Mouse (Mus musculus) lung, embryonic 15.5 days (tissue): ENCODE results near the gene Wdr25. TPM values are rescaled to one million over a fixed set of nuclear protein-coding genes. Genes with fewer than 3 reads are reported as not detected.

ENCODE experiments used
- ATAC-seq: fragments of 200-750 bp; cut with Nextera tagmentation; 2 replicates; pipeline ENCODE4 v1.8.0; 2017; ENCODE audit warnings: moderate number of reproducible peaks, borderline replicate concordance; ENCODE audit not compliant: low FRiP score, low TSS enrichment; ENCODE audit errors: extremely low read depth
- H3K27ac ChIP-seq: fragments of 300-500 bp; sonication (generic); 2 replicates; pipeline ENCODE4 v1.5.1; 2015; ENCODE audit warnings: moderate library complexity, mild to moderate bottlenecking, inconsistent platforms
- H3K27me3 ChIP-seq: fragments of 300-500 bp; sonication (generic); 2 replicates; pipeline ENCODE4 v1.6.1; 2015; ENCODE audit warnings: inconsistent platforms
- H3K36me3 ChIP-seq: fragments of 300-500 bp; sonication (generic); 2 replicates; pipeline ENCODE4 v1.6.1; 2015; ENCODE audit warnings: inconsistent platforms
- H3K4me1 ChIP-seq: fragments of 300-500 bp; sonication (generic); 2 replicates; pipeline ENCODE4 v1.6.1; 2015; ENCODE audit warnings: inconsistent platforms
- H3K4me2 ChIP-seq: fragments of 300-500 bp; sonication (generic); 2 replicates; pipeline ENCODE4 v1.6.1; 2015; ENCODE audit warnings: inconsistent platforms, mild to moderate bottlenecking, moderate library complexity
- H3K4me3 ChIP-seq: fragments of 300-500 bp; sonication (generic); 2 replicates; pipeline ENCODE4 v1.5.1; 2015; ENCODE audit warnings: mild to moderate bottlenecking, inconsistent platforms
- H3K9ac ChIP-seq: fragments of 300-500 bp; sonication (generic); 2 replicates; pipeline ENCODE4 v1.6.1; 2015; ENCODE audit warnings: inconsistent platforms
- H3K9me3 ChIP-seq: fragments of 300-500 bp; sonication (generic); 2 replicates; pipeline ENCODE4 v1.6.1; 2016; ENCODE audit warnings: inconsistent platforms
- WGBS: fragments of 180-500 bp; shearing (Covaris S2); methylation state at CpG from one replicate; pipeline ENCODE4 v1.1.7; 2015; 5-methylcytosine and 5-hydroxymethylcytosine counted together
- polyA plus RNA-seq: library from polyadenylated mRNA; unstranded; fragments of >200 nt; fragmentation: Nextera tagmentation; extraction: Ambion mirVana; gene quantifications from 2 replicates; pipeline ENCODE4 v1.2.1, GENCODE M21; 2015

Wdr25 gene
- polyA plus RNA-seq, 1 experiment from 2014 or later = 9.8 TPM

DNA sequence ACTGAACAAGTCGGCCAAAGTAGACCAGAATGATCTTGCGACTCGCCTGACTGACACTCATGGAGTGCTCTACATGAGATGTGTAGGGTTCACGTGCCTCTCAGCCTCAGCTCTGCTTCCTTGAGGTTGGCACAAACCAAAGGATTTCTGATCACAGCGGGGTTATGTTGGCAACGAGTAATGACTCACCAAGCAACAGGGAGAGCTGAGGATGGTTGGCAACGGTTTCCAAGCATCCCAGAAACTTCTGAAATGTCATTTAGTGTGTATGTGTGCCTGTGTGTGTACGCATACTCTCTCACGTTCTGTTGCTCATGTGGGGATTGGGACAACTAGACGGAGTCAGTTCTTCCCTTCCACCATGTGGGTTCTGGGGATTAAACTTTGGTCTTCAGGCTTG lies 74.6 kb downstream of the Wdr25 start:
- Histone ChIP-seq H3K27me3 (no peaks in the 10 kb centered on the region), H3K27ac (no peak overlapping the region), H3K9me3 (no peaks in the 10 kb centered on the region), H3K4me3 (no peak overlapping the region), H3K36me3 (no peaks in the 10 kb centered on the region), H3K4me2 (no peak overlapping the region), H3K9ac (no peak overlapping the region), H3K4me1 (no peaks in the 10 kb centered on the region)
- ATAC-seq = no peak
- 78% methylated on average over 10 of the region's 10 CpGs for WGBS

DNA sequence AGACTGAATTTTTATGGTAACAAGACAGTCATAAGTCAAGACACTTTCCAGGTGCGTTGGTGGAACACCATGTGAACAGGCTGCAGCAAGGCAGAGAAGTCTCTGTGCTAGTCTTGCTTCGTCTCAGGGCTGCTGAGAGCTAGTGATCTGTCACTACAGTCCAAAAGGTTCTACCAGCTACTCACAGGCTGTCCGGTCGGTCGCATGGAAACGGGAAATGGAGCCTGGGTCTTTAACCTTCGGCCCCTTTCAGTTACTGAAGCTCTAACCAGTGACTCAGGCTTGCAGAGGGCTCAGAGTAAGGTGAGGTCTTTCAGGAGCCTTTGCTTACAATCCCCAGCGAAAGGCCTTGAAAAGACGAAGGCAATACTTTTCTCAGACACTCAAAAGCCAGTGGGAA lies 78.0 kb downstream of the Wdr25 start:
- Histone ChIP-seq H3K4me1 (no peaks in the 10 kb centered on the region), H3K9ac (no peak overlapping the region), H3K4me2 (no peak overlapping the region), H3K4me3 (no peak overlapping the region), H3K27me3 (no peaks in the 10 kb centered on the region), H3K27ac (no peak overlapping the region), H3K9me3 (no peaks in the 10 kb centered on the region), H3K36me3 (no peaks in the 10 kb centered on the region)
- no peak for ATAC-seq
- WGBS = 78% methylated on average over 9 of the region's 9 CpGs

DNA sequence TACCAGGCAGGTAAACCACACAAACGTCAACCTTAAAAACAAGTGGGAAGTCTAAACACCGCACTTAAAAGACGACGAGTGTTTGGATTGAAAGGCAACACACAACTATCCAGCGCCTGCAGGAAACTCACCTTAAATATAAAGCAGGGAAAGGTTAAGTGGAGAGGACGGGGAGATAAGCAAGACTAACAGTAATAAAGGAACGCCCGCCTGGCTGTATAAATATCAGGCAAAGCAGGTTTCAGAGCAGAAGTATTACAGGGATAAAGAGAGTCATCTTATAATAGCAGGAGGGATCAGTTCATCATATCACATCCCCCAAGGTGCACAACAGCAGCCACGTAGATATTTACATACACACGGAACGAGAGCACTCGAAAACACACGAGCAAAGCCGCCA lies 78.8 kb downstream of the Wdr25 start:
- WGBS = 52% methylated on average over 14 of the region's 14 CpGs
- no peak for ATAC-seq
- Histone ChIP-seq H3K9ac (no peak overlapping the region), H3K36me3 (no peaks in the 10 kb centered on the region), H3K4me2 (no peak overlapping the region), H3K4me3 (no peak overlapping the region), H3K27ac (no peak overlapping the region), H3K4me1 (no peaks in the 10 kb centered on the region), H3K27me3 (no peaks in the 10 kb centered on the region), H3K9me3 (no peaks in the 10 kb centered on the region)

DNA sequence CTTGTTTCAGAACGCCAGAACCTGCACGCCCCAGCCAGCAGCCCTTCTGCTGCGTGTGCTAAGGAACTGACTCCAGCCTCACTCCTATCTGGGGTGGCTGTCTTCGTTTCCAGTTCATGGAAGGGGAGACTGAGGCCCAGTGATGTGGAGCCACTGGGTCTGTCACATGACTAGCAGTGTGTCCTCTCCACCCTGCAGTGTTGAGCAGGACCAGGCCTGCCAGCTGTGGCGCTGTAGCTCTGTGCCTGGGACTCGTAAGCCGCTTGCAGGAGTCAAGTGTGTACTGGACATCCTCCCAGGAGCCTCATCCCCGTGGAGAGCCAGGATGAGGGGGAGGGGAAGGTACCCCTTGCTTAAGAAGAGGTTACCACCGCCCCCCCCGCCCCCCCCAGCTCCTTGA lies 86.5 kb downstream of the Wdr25 start:
- no peaks in the 10 kb centered on the region for H3K4me1 ChIP-seq
- no peak for ATAC-seq

DNA sequence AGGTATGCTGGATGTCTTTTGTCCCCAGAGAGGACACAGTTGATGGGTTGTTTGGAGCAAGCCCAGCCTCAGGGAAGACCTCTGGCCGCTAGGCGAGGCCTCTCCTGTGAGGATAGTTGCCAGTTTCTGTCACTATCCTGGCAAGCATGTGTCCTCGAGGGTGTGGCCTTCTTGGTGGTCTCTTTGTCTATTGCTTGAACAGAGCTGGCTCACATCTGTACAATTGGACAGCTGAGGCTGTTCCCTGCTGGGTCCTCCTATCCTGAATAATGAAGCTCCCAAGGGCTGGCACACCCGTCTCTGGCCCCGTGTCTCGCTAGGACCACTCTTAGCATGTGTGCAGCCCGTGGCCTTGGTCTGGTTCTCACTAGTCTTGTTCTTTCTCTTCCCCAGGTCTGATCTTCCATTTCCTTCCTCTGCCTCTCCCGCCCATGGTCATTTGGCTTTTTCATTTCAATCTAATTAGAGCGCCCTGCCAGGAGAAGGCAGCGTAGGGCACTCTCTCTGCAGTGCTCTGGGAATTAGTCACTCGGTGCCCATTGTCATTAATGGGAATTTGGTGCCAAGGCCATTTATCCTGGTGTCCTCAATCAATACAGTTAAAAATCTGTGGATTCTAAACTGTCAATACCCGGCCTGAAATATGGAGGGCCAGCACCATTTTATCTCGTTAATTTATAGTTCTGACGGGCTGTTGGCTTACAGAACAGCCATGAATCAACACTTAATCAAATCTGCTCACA lies 88.7 kb downstream of the Wdr25 start:
- no peaks in the 10 kb centered on the region for H3K27me3 ChIP-seq
- H3K27ac ChIP-seq = no peak overlapping the region
- no peak for ATAC-seq
- WGBS = 80% methylated on average over 14 of the region's 14 CpGs
- no peak overlapping the region for H3K4me2 ChIP-seq
- no peaks in the 10 kb centered on the region for H3K9me3 ChIP-seq
- no peak overlapping the region for H3K4me3 ChIP-seq
- no peak overlapping the region for H3K9ac ChIP-seq
- no peaks in the 10 kb centered on the region for H3K4me1 ChIP-seq
- no peaks in the 10 kb centered on the region for H3K36me3 ChIP-seq

More for the DNA sequence above, 86.5 kb downstream of the Wdr25 start:
- H3K4me2 ChIP-seq = no peak overlapping the region
- no peaks in the 10 kb centered on the region for H3K27me3 ChIP-seq
- H3K4me3 ChIP-seq = no peak overlapping the region
- H3K36me3 ChIP-seq = no peaks in the 10 kb centered on the region
- WGBS = 34% methylated on average over 10 of the region's 10 CpGs
- no peaks in the 10 kb centered on the region for H3K9me3 ChIP-seq
- H3K9ac ChIP-seq = no peak overlapping the region
- no peak overlapping the region for H3K27ac ChIP-seq

DNA sequence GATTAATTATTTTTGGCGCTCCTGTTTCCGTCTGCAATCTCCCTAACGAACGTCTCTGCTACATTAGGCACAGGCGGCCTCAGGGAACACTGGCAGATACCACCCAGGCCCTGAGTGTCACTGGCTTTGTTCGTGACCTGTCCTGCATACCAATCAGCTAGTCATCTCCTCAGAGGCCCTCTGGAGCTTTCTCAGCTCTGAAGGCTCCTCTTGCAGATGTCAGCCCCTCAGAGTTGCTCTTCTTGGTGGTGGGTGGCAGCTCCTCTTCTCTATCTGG lies 89.2 kb downstream of the Wdr25 start:
- no peaks in the 10 kb centered on the region for H3K36me3 ChIP-seq
- H3K4me3 ChIP-seq = no peak overlapping the region
- WGBS = 70% methylated on average over 6 of the region's 6 CpGs
- H3K27me3 ChIP-seq = no peaks in the 10 kb centered on the region
- no peak overlapping the region for H3K27ac ChIP-seq
- H3K4me2 ChIP-seq = no peak overlapping the region
- ATAC-seq = no peak
- no peak overlapping the region for H3K9ac ChIP-seq
- no peaks in the 10 kb centered on the region for H3K4me1 ChIP-seq
- H3K9me3 ChIP-seq = no peaks in the 10 kb centered on the region

DNA sequence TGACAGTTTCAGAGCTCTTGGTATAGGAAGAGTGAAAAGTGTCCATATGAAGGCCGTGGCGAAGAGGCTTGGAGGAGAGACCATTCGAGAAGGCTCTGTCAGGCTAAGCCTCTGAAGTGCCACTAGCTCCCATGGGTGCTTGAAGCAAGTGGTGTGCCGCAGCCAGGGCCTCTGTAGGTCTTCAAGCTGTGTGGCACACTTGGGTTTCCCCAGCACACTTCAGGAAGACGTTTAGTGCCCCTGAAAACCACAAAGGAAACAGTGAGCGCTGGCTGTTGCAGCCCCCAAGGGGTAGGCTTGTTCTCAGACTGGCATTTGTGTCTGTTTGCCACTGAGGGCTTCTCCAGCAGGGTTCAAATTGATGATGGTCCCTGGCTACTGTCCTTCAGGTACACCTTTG lies 90.1 kb downstream of the Wdr25 start:
- no peak for ATAC-seq
- no peak overlapping the region for H3K4me2 ChIP-seq
- no peaks in the 10 kb centered on the region for H3K27me3 ChIP-seq
- no peak overlapping the region for H3K4me3 ChIP-seq
- no peaks in the 10 kb centered on the region for H3K36me3 ChIP-seq
- H3K9me3 ChIP-seq = no peaks in the 10 kb centered on the region
- no peak overlapping the region for H3K27ac ChIP-seq
- no peaks in the 10 kb centered on the region for H3K4me1 ChIP-seq
- H3K9ac ChIP-seq = no peak overlapping the region
- 74% methylated on average over 6 of the region's 6 CpGs for WGBS

DNA sequence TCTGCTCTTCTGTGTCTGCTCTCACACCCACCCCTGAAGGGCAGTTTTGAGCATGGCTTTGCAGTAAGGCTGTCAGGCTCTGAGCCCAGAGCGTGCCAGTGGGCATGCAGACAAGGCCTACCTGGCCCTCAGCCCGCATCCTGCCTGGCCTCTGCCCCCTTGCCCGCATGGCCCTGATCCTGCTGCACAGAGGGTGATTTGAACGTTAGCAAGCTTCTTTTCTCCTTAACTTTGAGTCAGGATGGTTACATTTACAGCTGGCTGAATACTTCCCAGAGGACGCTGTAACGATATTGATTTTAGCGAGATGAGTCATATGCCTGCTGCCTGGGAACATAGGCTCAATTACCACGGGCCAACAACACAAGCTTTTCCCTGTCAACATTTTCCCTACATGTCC lies 91.0 kb downstream of the Wdr25 start:
- WGBS = 73% methylated on average over 8 of the region's 8 CpGs
- Histone ChIP-seq H3K9me3 (no peaks in the 10 kb centered on the region), H3K36me3 (no peaks in the 10 kb centered on the region), H3K9ac (no peak overlapping the region), H3K4me2 (no peak overlapping the region), H3K4me1 (no peaks in the 10 kb centered on the region), H3K27ac (no peak overlapping the region), H3K27me3 (no peaks in the 10 kb centered on the region), H3K4me3 (no peak overlapping the region)
- ATAC-seq = no peak

DNA sequence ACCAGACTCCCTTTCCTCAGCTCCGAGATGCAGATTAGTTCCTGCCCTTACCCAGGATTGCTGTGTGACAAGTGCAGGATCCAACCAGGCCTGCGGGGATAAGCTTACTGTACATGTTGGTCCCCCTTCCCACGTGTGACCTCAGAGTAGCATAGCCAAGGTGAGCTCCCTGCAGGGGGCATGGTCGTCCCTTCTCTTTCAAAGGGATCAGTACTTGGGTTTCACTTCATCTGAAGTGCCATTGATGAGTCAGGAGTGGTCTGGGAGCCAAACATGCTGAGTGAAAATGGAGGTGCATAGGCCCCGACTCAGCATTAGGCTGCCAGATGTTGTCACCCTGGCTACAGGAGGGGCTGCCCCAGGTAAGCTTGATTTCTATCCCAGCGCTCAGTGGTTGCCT lies 91.6 kb downstream of the Wdr25 start:
- no peak overlapping the region for H3K9ac ChIP-seq
- 74% methylated on average over 6 of the region's 6 CpGs for WGBS
- H3K27ac ChIP-seq = no peak overlapping the region
- H3K4me2 ChIP-seq = no peak overlapping the region
- H3K36me3 ChIP-seq = no peaks in the 10 kb centered on the region
- H3K27me3 ChIP-seq = no peaks in the 10 kb centered on the region
- no peak overlapping the region for H3K4me3 ChIP-seq
- no peaks in the 10 kb centered on the region for H3K4me1 ChIP-seq
- no peaks in the 10 kb centered on the region for H3K9me3 ChIP-seq
- ATAC-seq = no peak

DNA sequence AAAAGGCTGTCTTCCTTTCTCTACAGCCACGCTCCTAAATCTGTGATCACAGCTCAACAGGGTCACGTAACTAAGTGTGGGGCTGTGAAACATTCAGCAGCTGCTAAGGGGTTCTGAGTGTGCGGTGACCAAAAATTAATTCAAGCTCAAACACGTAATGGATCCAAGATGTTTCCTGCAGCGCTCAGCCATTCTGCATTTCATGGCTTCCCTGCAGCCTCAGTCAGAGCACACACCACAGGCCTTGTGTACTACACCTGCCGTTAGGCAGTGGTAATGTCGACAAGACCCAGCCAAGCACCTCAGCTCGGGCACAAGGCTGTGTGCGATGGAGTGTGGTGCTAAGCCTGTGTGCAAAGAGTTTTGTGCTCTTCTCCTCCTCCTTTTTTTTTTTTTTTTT lies 94.0 kb downstream of the Wdr25 start:
- no peaks in the 10 kb centered on the region for H3K4me1 ChIP-seq
- no peaks in the 10 kb centered on the region; the same call in 1 of the 2 replicates for H3K27me3 ChIP-seq
- H3K27ac ChIP-seq = no peak overlapping the region
- no peak overlapping the region for H3K9ac ChIP-seq
- H3K4me3 ChIP-seq = no peak overlapping the region
- 79% methylated on average over 9 of the region's 9 CpGs for WGBS
- H3K36me3 ChIP-seq = no peaks in the 10 kb centered on the region
- ATAC-seq = no peak
- no peak overlapping the region for H3K4me2 ChIP-seq
- H3K9me3 ChIP-seq = no peaks in the 10 kb centered on the region

DNA sequence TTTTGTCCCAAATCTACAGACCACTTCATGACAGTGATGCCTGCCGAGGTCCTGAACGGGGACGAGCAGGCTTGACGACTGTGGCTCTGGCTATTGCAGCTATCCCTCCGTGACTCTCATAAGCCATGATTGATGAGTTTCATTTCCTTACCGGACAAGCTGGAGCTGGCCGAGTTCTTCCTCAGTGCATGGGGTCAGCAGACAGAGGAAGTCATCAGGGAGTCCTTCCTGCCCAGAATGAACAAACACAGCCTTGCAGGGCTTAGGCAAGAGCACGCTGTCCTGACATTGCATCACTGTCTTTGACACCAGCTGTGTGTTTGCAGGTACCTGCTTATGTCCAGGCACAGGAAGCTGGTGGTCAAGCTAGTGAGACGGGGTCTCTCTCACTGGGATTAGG lies 97.0 kb downstream of the Wdr25 start:
- Histone ChIP-seq H3K4me2 (no peak overlapping the region), H3K27ac (no peak overlapping the region), H3K4me1 (no peaks in the 10 kb centered on the region), H3K9ac (no peak overlapping the region), H3K4me3 (no peak overlapping the region), H3K27me3 (no peaks in the 10 kb centered on the region; the same call in 1 of the 2 replicates), H3K9me3 (no peaks in the 10 kb centered on the region), H3K36me3 (no peaks in the 10 kb centered on the region)
- 39% methylated on average over 9 of the region's 9 CpGs for WGBS
- no peak for ATAC-seq

DNA sequence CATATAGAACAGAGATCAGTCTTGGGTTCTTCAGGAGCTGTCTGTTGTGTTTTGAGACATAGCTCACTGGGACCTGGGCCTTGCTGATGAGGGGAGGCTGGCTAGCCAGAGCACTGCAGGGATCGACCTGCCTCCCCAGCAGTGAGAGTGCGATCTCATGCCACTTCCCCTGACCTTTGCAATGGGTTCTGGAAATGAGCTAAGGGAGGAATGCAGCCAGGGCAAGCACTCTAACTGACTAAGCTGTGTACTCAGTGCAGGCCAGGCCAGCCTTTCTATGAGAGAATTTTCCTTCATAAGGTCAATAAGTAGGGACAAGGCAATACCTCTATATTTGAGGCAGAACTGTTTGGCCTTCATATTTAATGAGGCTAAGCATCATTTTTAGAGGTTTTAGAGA lies 99.6 kb downstream of the Wdr25 start:
- no peak overlapping the region for H3K27ac ChIP-seq
- H3K9me3 ChIP-seq = no peaks in the 10 kb centered on the region
- H3K4me2 ChIP-seq = no peak overlapping the region
- no peaks in the 10 kb centered on the region for H3K36me3 ChIP-seq
- no peaks in the 10 kb centered on the region for H3K4me1 ChIP-seq
- no peak for ATAC-seq
- no peak overlapping the region for H3K4me3 ChIP-seq
- H3K27me3 ChIP-seq = no peaks in the 10 kb centered on the region; the same call in 1 of the 2 replicates
- no peak overlapping the region for H3K9ac ChIP-seq
- 67% methylated on average over 2 of the region's 2 CpGs for WGBS
